Mouse (Mus musculus) MEL (cell line): ENCODE measurements around the gene Focad.

Experiments used
- CHD2 ChIP-seq: IDR thresholded peaks from 2 replicates; pipeline ENCODE4 v1.6.1; 2011; ENCODE audit warnings: low read length, improper control_type of control experiment
- CTCF ChIP-seq, 3 experiments: IDR thresholded peaks in 2 of 3; conservative IDR thresholded peaks in 1 of 3; 2 replicates each; pipeline ENCODE4 v1.5.1; 2011 to 2012; ENCODE audit warnings: low read length in 3 of 3, low read depth in 2 of 3, mild to moderate bottlenecking in 2 of 3, improper control_type of control experiment in 1 of 3, inconsistent platforms in 1 of 3, mixed read lengths in 1 of 3, moderate library complexity in 1 of 3; ENCODE audit not compliant: control insufficient read depth in 1 of 3, insufficient read depth in 1 of 3, poor library complexity in 1 of 3, severe bottlenecking in 1 of 3
- E2F4 ChIP-seq: IDR thresholded peaks from 2 replicates; pipeline ENCODE4 v1.6.1; 2011; ENCODE audit warnings: low read depth, low read length, improper control_type of control experiment, borderline replicate concordance
- EP300 ChIP-seq, 2 experiments: IDR thresholded peaks; 2 replicates each; pipeline ENCODE4 v1.6.1; 2011; ENCODE audit warnings: improper control_type of control experiment in 2 of 2, low read length in 2 of 2, low read depth in 1 of 2, mild to moderate bottlenecking in 1 of 2
- KAT2A ChIP-seq: conservative IDR thresholded peaks from 2 replicates; pipeline ENCODE4 v1.6.1; 2012; ENCODE audit warnings: low read depth, low read length, improper control_type of control experiment, inconsistent platforms
- MAFK ChIP-seq: IDR thresholded peaks from 2 replicates; pipeline ENCODE4 v1.6.1; 2011; ENCODE audit warnings: low read depth, mild to moderate bottlenecking, low read length, improper control_type of control experiment, borderline replicate concordance
- MAX ChIP-seq: IDR thresholded peaks from 2 replicates; pipeline ENCODE4 v1.6.1; 2011; ENCODE audit warnings: low read length, improper control_type of control experiment
- MAZ ChIP-seq: IDR thresholded peaks from 2 replicates; pipeline ENCODE4 v1.6.1; 2012; ENCODE audit warnings: low read depth, mild to moderate bottlenecking, inconsistent platforms, low read length, improper control_type of control experiment
- NELFE ChIP-seq: IDR thresholded peaks from 2 replicates; pipeline ENCODE4 v1.6.1; 2011; ENCODE audit warnings: low read depth, low read length, improper control_type of control experiment
- POLR2A ChIP-seq, 2 experiments: IDR thresholded peaks; 2 replicates each; pipeline ENCODE4 v1.6.1; 2011 to 2012; ENCODE audit warnings: low read length in 2 of 2, mild to moderate bottlenecking in 2 of 2, control low read depth in 1 of 2, improper control_type of control experiment in 1 of 2, low read depth in 1 of 2, moderate library complexity in 1 of 2; ENCODE audit not compliant: control insufficient read depth in 1 of 2, insufficient read depth in 1 of 2, poor library complexity in 1 of 2
- POLR2AphosphoS5 ChIP-seq: IDR thresholded peaks from 2 replicates; pipeline ENCODE4 v1.6.1; 2012; ENCODE audit warnings: low read depth, borderline replicate concordance, mild to moderate bottlenecking, inconsistent platforms, low read length, moderate library complexity, mixed read lengths
- SMC3 ChIP-seq: IDR thresholded peaks from 2 replicates; pipeline ENCODE4 v1.6.1; 2011; ENCODE audit warnings: low read depth, low read length, improper control_type of control experiment
- TBP ChIP-seq: IDR thresholded peaks from 2 replicates; pipeline ENCODE4 v1.8.0; 2011; ENCODE audit warnings: low read depth, low read length, improper control_type of control experiment
- UBTF ChIP-seq: IDR thresholded peaks from 2 replicates; pipeline ENCODE4 v1.6.1; 2012; ENCODE audit warnings: low read depth, mild to moderate bottlenecking, inconsistent platforms, low read length, improper control_type of control experiment, moderate library complexity, borderline replicate concordance; ENCODE audit not compliant: insufficient read depth

- TF ChIP-seq CTCF (IDR thresholded peaks at IDR 0.05 in 2 of 3, conservative IDR thresholded peaks at IDR 0.05 in 1 of 3; ENCODE audit: control insufficient read depth in 1 of 3, insufficient read depth in 1 of 3, low read depth in 2 of 3, low read length in 3 of 3, poor library complexity in 1 of 3, severe bottlenecking in 1 of 3) (no peak), POLR2A (IDR thresholded peaks at IDR 0.05; ENCODE audit: control insufficient read depth in 1 of 2, insufficient read depth in 1 of 2, low read depth in 1 of 2, low read length in 2 of 2, poor library complexity in 1 of 2) (no peak), POLR2AphosphoS5 (no peak), NELFE (no peak), MAZ (no peak), CHD2 (no peak), EP300 (IDR thresholded peaks at IDR 0.05; ENCODE audit: low read depth in 1 of 2, low read length in 2 of 2) (no peak; a peak in 1 of 4 replicates), E2F4 (no peak), TBP (no peak), MAX (no peak), KAT2A (no peak), MAFK (no peak), UBTF (no peak), SMC3 (no peak)
These were observed 205.1 kb downstream of the Focad start for GRCm38 (mm10) chr4:88299551-88299950.
